In genomic region chr17:85908709-85909108, GRCm38 (mm10) we compare ENCODE assay signal across 29 mouse cellular contexts.
"Had no signal": no experiment of that assay in that cellular context is flagged by ENCODE, and none has a peak within 500 bp of the region (broad histone marks: within the 10 kb centered on the region; RNA-seq: fewer than 3 reads in every experiment).

No protein-coding gene starts in this region.

- DNase-seq: gastrocnemius, adult 2 months; gastrocnemius, postnatal 10 days; gastrocnemius, postnatal 25 days; heart, adult 11 months; heart, adult 2 months; heart, postnatal 14 days; heart, postnatal 4 days; kidney, adult 18-20 months; kidney, adult 8-10 months; kidney, postnatal 10 days; kidney, postnatal 25 days; kidney, postnatal 4 days; liver; liver, embryonic 13.5 days had no signal

- H3K4me3 ChIP-seq: gastrocnemius, adult 2 months; heart, adult 2 months; heart, embryonic 13.5 days; heart, embryonic 15.5 days; hindbrain, embryonic 10.5 days; hindbrain, embryonic 12.5 days; intestine, embryonic 15.5 days; layer of hippocampus, adult 2 months; left cerebral cortex, adult 2 months; limb, embryonic 10.5 days; limb, embryonic 12.5 days; liver, embryonic 13.5 days had no signal

- H3K36me3 ChIP-seq: heart, embryonic 13.5 days; heart, embryonic 15.5 days; hindbrain, embryonic 10.5 days; hindbrain, embryonic 12.5 days; intestine, embryonic 15.5 days; limb, embryonic 10.5 days; limb, embryonic 12.5 days had no signal

- H3K27me3 ChIP-seq: hindbrain, embryonic 12.5 days; intestine, embryonic 15.5 days; liver, embryonic 13.5 days had no signal

- H3K4me2 ChIP-seq: heart, embryonic 11.5 days; heart, embryonic 13.5 days; heart, embryonic 15.5 days; hindbrain, embryonic 12.5 days; hindbrain, embryonic 14.5 days; intestine, embryonic 15.5 days; limb, embryonic 12.5 days; liver, embryonic 11.5 days; liver, embryonic 13.5 days had no signal

- H3K9ac ChIP-seq: heart, embryonic 13.5 days; heart, embryonic 15.5 days; hindbrain, embryonic 12.5 days; hindbrain, embryonic 14.5 days; intestine, embryonic 15.5 days; limb, embryonic 12.5 days; liver, embryonic 13.5 days had no signal

- H3K27ac ChIP-seq: gastrocnemius, adult 2 months; heart, adult 2 months; heart, embryonic 13.5 days; heart, embryonic 15.5 days; hindbrain, embryonic 10.5 days; hindbrain, embryonic 12.5 days; hindbrain, embryonic 14.5 days; hindbrain, postnatal 0 days; intestine, embryonic 15.5 days; layer of hippocampus, adult 2 months; left cerebral cortex, adult 2 months; limb, embryonic 10.5 days; limb, embryonic 12.5 days; liver, embryonic 13.5 days had no signal

- H3K9me3 ChIP-seq: heart, embryonic 13.5 days; heart, embryonic 15.5 days; hindbrain, embryonic 12.5 days; intestine, embryonic 15.5 days; liver, embryonic 13.5 days had no signal

- H3K4me1 ChIP-seq: heart, embryonic 13.5 days; heart, embryonic 15.5 days; hindbrain, embryonic 10.5 days; hindbrain, embryonic 12.5 days; intestine, embryonic 15.5 days; liver, embryonic 13.5 days had no signal

- ATAC-seq: hindbrain, postnatal 0 days; inflammation-experienced regulatory T-cells, adult 6 months; intestine, embryonic 15.5 days; intestine, postnatal 0 days had no signal
